Mouse (Mus musculus) hematopoietic stem cell, adult 5-6 weeks (primary cell): ENCODE results near the gene Dnajc5. TPM values are rescaled to one million over a fixed set of nuclear protein-coding genes. Genes with fewer than 3 reads are reported as not detected.

Source experiments
- ATAC-seq, 2 experiments: fragments of 125-278 bp in 1 of 2; replicated peaks in 1 of 2; 2 replicates each; pipeline ENCODE4 v1.8.0; 2016 to 2017; ENCODE audit warnings: inconsistent platforms in 2 of 2, mild to moderate bottlenecking in 2 of 2, moderate number of reproducible peaks in 2 of 2, low read depth in 1 of 2, moderate TSS enrichment in 1 of 2; ENCODE audit not compliant: low FRiP score in 2 of 2, poor library complexity in 2 of 2, severe bottlenecking in 2 of 2, insufficient read depth in 1 of 2, low TSS enrichment in 1 of 2
- total RNA-seq: library from RNA; stranded (forward); fragments of 172-1452, 232-1000 nt; gene quantifications from 2 replicates; pipeline ENCODE4 v1.2.3, GENCODE M21; 2017

The Dnajc5 gene
- total RNA-seq = 36.9 and 43.1 TPM in 2 replicates

GRCm38 (mm10) chr2:181520118-181520935 lies at the start of gene Dnajc5:
Gene Dnajc5 (plus strand): TSS chr2:181520485.
- ATAC-seq = peak; percentile 94 to 98

- ATAC-seq = peak; percentile 81 to 90
Observed at GRCm38 (mm10) chr2:181471246-181471645, 49.0 kb upstream of the Dnajc5 start.

GRCm38 (mm10) chr2:181472256-181472827 lies 47.9 kb upstream of the Dnajc5 start:
- no peak for ATAC-seq

- no peak for ATAC-seq
Observed at GRCm38 (mm10) chr2:181483120-181483519, 37.2 kb upstream of the Dnajc5 start.

- ATAC-seq = peak; percentile 80 to 92
Observed at GRCm38 (mm10) chr2:181483562-181484318, 36.5 kb upstream of the Dnajc5 start.

GRCm38 (mm10) chr2:181484456-181485233 lies 35.6 kb upstream of the Dnajc5 start:
- ATAC-seq = no peak

- no peak for ATAC-seq
Observed at GRCm38 (mm10) chr2:181485741-181486140, 34.5 kb upstream of the Dnajc5 start.

- no peak for ATAC-seq
Observed at GRCm38 (mm10) chr2:181487338-181488277, 32.7 kb upstream of the Dnajc5 start.

- ATAC-seq = peak; percentile 13 to 37; a peak in 3 of 4 replicates
Observed at GRCm38 (mm10) chr2:181491432-181492205, 28.7 kb upstream of the Dnajc5 start.

GRCm38 (mm10) chr2:181492206-181492605 lies 28.1 kb upstream of the Dnajc5 start:
- ATAC-seq = peak; percentile 16 to 30; a peak in 3 of 4 replicates

- ATAC-seq = no peak
Observed at GRCm38 (mm10) chr2:181493156-181493927, 26.9 kb upstream of the Dnajc5 start, which contains the start of gene Abhd16b. Gene Abhd16b (plus strand): TSS chr2:181493206.

- no peak for ATAC-seq
Observed at GRCm38 (mm10) chr2:181494266-181494945, 25.9 kb upstream of the Dnajc5 start.

- peak; percentile 24 to 33; a peak in 1 of 4 replicates for ATAC-seq
Observed at GRCm38 (mm10) chr2:181495845-181496244, 24.4 kb upstream of the Dnajc5 start.

GRCm38 (mm10) chr2:181496281-181496680 lies 24.0 kb upstream of the Dnajc5 start:
- peak; percentile 37 to 46; a peak in 3 of 4 replicates for ATAC-seq
